Mouse (Mus musculus) Muller cell, postnatal 12 days (primary cell): Measurements from ENCODE around the gene Cend1.
"Not testable (repeated sequence)": the region's sequence is repeated elsewhere in the genome, so short reads cannot be mapped to it uniquely, and the experiment has no call there.

Experiments
- DNase-seq: peaks from one replicate; pipeline ENCODE4 v3.0.0-alpha.2; 2015; ENCODE audit errors: inconsistent ontology term

Cend1 gene

DNA sequence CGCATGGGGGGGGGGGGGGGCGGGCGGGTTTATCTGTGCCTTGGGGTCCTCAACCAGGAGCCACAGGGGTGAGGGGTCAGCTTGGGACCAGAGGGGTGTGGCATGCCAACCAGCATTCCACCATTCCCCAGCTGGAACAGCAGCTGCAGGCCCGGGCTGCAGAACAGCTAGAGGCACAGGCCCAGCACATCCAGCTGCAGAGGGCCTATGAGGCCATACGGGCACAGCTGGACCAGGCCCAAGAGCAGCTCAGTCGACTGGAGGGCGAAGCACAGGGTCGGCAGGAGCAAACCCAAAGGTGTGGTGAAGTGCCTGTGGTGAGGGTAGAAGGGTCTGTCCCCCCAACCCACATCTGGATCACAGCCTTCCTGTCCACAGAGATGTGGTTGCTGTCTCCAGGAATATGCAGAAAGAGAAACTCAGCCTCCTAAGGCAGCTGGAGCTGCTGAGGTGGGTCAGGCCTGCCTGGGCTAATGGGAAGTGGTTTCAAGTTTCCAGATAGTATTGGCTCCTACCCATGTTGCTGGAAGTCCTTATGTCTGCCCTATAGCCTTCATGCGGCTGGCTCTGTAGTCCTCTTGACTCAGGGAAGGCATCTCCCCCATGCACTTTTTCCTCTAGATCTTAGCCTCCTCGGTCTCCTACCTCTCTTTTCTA, 36.2 kb upstream of the Cend1 start:
- no peak for DNase-seq

DNA sequence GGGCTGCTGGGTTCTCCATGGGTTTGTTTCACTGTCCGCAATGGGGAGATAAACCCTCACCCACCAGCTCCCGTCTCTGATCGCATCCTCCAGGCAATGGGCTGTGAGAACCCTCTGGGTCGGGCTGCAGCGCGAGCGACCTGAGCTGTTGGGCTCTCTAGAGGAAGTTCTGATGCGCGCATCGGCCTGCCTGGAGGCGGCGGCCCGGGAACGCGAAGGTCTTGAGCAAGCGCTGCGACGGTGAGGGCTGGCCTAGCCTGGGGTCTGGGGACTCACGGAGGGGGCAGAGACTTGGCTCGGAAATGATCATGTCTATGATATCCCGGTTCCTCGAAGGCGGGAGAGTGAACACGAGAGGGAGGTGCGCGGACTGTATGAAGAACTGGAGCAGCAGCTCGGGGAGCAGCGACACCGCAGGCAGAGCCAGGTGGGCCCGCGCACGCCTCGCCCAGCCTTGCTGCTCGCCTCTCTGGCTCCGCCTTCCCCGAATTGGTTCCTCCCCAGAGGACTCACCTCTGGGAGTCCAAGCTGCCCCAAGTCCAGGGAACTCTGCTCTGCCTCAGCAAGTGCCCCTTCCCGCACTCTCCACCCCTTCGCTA, 35.4 kb upstream of the Cend1 start:
- no peak for DNase-seq

DNA sequence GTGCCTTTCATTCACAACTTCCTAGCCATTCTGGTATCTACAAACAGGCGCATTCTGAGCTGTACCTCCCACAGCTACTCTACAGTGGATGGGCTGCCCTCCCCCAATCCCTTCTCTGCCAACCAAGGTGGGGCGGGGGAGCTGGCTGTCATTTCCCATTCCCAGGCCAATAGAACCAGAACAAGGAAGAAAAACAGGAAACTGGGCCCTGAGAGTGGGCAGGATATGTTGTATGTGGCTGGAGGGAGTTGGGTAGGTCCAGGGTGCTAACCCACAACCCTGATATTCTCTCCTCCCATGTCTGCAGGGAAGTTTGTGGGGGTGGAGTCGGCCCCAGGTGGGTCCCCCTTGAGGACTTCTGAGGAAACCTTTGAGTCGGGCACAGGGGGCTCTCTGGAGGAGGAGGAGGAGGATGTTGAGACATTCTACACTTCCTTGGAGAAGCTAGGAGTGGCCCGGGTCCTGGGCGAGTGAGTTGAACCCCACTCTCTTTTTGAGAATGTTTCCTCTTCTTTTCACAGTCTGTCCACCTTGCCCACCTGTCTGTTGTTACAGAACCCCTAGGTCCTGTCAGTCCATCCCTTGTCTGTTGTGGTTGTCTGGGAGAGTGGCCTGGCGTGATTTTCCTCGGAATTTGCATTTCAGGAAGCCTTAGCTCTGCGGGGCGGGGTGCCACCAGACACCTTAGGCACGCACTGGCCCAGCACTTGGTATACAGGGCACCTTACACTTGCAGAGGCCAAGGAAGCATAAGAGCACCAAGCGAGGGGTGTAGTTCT, 34.7 kb upstream of the Cend1 start:
- DNase-seq: no peak

DNA sequence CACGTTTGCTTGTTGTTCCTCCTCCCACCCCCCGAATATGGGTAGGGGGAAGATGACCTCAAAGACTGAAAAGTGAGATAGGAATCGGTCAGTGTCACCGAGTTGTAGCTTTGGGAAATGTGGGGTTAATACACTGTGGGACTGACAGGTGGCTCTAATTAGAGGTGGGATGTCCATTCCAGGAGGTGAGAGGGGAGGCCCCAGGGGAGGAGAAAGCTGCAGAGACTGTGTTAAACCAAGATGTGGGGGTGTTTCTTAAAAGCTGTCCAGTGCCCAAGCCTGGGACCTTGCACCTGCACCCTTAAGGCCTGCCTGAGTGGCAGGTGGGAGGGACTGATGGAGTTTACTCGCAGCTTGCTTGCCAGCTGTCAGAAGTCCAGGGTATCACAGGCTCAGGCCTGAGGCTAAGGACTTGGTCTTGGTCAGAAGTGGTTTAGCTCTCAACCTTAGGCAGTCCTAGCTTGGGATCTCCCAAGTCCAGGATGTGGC, 33.1 kb upstream of the Cend1 start:
- DNase-seq: no peak

DNA sequence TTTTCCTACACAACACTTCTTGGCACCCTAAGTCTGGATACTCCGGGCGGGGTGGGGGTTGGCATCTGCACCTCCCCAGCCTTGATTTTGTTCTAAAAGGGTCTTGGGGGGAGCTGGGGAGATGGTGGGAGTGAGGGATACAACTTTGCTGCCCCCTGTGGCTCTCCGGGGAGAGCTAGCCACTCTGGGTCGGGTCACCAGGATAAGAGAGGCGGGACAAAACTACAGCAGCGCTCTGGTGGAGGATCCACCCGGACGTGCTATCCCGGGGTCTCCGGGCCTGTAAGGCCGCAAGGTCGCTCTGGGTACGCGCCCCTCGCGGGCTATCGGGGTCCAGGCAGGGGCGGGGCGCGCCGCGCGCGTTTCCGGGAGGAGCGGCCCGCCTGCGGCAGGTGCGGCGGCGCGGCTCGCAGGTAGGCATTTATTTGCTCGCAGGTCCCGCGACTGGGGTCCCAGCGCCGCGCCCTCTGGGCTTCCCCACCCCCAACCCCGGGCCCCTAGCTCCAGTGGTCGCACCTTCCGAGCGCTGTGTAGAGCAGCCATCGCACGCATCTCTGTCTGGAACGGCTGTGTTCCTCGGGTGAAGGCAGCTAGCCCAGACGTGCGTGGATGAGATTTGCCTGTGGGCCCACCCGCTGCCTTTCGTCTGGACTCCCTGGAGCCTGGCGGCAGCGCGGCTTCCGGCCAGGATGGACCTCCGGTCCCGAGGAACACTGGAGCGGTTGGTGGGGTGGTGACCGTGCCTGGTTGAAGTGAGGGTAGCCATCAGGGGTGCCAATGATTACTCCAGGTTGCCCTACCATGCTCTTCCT, 32.4 kb upstream of the Cend1 start:
- DNase-seq: no peak

DNA sequence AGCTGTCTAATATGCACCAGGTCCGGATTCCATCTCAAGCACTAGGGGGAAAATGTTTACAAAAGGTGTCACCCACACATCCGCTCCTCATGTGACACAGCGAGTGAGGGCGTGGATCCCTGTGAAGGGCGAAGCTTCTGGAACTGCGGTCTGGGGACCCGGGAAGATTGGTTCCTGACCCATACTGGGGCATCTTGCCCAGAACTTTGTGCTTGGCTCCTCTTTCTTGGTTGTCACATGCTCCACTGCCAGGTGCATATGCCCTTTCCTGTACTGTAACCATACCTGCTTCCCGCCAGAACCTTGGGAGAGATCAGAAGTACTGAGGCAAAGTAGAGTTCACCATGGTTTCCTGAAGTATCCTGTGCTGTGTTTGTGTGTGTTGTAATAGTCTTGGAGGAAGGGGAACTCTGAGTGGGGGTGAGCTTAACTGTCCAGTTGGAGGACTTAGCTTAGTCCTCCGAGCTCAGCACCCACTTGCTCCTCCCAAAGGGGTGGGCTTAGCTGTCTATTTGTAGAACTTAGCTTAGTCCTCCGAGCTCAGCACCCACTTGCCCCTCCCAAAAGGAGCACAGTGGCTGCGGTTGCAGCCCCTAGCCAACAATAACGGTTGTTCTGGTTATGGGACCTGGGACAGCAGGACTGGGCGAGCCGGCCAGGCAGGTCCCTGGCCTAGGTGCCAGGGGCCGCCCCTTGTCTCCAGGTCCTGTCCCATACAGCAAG, 31.3 kb upstream of the Cend1 start, which contains the start of gene Cracr2b:
Gene Cracr2b (plus strand): TSS at position 704 of the 723 bp plus-strand sequence.
- no peak for DNase-seq

DNA sequence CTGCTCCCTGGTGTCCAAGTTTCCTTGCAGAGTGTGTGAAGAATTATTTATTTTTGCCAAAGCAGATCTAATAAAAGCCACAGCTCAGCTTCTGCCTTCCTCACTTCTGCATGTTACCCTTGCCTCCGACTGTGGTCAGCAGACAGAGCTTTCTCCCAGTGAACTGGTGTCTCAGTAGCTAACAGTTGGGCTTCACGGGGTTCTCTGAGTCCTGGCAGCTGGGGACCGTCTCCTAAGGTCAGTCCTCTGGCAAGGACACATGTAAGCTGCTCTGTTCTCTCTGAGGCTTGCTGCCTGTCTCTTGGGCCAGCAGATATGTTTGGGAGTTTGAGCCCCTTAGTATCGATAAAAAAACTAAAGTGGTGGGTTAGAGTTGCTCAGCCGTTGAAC, 30.7 kb upstream of the Cend1 start:
- no peak for DNase-seq

DNA sequence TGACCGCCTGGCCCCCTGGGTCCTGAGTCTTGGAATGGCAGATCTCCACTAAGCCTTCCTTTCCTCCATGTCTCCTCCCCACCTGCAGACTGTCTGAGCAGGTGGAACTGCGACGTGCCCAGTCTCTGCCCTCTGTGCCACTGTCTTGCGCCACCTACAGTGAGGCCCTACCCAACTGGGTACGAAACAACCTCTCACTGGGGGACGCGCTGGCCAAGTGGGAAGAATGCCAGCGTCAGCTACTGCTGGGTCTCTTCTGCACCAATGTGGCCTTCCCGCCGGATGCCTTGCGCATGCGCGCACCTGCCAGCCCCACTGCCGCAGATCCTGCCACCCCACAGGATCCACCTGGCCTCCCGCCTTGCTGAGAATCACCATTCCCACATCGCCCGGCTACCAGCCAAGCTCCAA, 30.0 kb upstream of the Cend1 start:
- DNase-seq: no peak

DNA sequence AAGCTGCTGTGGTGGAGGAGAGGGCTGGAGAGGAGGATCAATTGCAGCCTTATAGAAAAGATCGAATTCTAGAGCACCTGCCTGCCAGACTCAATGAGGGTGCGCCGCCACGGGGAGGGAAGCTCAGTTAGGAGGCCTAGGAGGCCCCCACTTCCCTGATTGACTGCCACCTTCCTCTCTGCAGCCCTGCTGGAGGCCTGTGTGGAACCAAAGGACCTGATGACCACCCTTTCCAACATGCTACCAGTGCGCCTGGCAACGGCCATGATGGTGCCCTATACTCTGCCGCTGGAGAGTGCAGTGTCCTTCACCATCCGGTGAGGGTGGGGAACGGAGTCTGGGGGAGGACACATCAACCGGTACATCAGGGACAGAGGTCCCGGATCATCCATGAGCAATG, 29.4 kb upstream of the Cend1 start:
- DNase-seq: no peak

DNA sequence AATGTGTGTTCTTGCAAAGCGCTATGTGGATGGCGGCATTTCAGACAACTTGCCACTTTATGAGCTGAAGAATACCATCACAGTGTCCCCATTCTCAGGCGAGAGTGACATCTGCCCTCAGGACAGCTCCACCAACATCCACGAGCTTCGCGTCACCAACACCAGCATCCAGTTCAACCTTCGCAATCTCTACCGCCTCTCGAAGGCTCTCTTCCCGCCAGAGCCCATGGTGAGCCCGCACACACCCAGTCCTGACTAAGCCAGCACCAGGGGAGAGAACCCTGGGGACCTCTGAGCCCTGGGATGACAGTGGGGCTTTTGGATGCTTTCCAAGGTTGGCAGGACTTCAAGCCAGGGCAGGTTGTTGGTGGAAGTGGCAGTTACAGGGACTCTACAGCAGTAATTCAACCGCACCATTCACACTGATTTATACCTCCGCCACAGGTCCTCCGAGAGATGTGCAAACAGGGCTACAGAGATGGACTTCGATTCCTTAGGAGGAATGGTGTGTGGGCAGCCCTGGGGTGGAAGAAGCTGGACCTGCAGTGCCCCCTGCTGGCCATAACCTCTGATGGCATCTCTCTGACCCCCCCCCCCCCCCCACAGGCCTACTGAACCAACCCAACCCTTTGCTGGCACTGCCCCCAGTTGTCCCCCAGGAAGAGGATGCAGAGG, 28.8 kb upstream of the Cend1 start:
- no peak for DNase-seq

DNA sequence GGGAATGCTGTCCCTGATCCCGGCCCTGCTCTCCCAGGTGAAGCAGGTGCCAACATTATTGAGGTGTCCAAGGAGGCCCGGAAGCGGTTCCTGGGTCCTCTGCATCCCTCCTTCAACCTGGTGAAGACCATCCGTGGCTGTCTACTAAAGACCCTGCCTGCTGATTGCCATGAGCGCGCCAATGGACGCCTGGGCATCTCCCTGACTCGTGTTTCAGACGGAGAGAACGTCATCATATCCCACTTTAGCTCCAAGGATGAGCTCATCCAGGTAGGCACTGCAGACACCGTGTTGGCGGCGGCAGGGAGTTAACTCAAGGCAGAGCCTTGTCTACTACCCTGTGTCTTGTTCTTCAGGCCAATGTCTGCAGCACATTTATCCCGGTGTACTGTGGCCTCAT, 27.9 kb upstream of the Cend1 start:
- no peak for DNase-seq

DNA sequence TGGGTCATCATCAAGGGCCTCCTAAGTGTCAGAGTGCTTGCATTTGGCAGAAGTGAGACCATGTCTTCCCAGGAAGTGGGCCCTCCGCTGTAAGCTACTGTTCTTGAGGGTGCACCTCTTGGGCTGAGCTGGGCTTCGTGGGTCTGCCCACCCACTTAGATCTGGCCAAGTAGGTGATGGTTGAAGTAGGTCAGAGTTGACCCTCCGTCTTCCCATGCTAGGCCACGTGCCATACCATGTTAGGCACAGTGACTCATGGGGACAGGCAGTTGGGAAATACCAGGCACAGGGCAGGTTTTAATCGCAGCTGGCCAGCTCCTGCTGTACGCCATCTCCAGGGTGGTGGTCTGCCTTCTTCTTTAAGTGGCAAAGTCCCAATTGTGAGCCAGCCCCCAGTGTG, 27.4 kb upstream of the Cend1 start:
- DNase-seq: no peak

DNA sequence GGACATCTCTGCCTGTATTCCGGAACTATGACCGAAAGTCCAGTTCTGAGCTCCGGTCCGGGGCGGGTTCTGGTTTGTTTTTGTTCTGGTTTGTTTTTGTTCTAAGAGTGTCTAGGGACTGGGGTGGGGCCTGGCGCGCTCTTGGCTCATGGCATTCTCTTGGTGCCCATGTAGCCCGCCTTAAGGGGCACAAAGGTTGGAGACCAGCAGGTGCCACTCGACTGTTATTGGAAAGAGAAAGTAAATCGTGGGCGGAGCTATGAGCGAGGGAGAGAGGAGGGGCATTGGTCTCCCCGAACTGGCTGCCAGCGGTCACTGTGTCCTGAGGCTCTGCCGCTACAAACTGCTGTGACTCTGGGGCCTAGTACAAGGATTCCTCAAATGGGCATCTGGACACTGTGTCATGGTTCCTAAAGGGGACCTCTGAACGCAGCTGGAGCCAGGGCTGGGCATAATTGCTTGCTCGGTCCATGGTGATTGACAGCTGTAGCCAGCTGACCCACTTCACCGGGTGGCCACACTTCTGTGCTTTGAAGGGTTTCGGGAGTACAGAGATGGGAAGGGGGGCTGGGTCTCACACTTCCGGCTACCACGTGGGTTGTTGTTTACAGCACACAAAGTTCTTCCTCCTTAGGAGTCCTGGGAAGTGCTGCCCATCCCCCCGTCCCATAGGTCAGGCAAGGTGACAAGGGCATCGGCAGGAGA, 26.5 kb upstream of the Cend1 start:
- DNase-seq: peak; percentile 76

DNA sequence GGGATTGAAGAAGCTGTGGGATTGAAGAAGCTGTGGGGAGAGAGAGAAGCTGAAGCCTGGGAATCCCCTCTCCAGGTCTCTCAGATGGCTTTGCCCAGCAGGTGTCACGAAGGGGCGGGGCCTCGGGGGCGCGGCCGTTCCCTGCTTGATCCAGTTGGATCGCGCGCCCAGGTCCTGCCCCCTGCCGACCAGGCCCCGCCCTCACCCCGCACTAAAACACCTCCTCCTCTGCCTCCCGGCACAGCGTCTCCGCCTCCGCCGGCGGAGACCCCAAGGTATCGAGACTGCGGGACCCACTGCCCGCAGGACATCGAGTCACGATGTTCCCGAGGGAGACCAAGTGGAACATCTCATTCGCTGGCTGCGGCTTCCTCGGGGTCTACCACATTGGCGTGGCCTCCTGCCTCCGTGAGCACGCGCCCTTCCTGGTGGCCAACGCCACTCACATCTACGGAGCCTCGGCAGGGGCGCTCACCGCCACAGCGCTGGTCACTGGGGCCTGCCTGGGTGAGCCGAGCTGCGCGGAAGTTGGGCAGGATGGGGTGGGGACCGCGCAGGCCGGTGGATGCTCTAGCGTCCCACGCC, 25.8 kb upstream of the Cend1 start, which contains the start of gene Pnpla2:
Gene Pnpla2 (plus strand): TSS at position 232 of the 585 bp plus-strand sequence.
- DNase-seq: peak; percentile 97

DNA sequence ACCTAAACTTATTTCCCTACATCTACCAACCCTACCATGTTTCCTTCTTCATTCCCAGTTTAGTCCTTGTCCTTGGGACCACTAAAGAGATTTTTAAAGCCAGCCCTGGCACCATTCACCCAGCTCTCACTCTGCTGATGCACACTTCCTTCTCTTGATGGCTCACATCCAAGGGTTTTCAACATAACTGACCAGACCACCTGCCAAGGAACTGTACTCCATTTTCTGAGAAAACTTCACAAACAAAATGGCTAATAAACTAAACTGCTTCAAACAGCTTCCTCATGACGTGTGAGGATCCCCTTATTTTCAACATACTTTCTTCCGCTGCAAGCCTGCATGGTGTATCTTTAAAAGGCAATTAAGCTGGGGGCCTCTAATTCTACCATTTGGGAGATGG, 24.3 kb upstream of the Cend1 start:
- DNase-seq: no peak

DNA sequence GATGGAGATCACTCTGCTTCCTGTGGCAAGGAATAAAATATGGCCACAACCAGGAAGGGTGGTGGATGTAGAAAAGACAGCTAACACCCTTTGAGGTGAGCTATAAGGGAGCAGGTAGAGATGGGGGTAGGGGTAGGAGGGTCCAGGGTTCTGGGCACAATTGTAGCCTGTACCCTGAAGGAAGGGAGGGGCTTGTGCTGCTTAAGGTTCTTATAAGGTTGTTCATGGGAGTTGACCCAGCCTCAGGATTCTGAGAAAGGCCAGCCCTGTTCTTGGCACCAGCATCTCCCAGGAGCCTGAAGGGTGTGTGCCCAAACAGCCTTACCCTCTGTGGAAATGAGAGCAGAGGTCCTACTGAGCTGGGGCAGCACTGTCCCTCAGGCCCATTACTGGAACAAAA, 22.6 kb upstream of the Cend1 start:
- no peak for DNase-seq

DNA sequence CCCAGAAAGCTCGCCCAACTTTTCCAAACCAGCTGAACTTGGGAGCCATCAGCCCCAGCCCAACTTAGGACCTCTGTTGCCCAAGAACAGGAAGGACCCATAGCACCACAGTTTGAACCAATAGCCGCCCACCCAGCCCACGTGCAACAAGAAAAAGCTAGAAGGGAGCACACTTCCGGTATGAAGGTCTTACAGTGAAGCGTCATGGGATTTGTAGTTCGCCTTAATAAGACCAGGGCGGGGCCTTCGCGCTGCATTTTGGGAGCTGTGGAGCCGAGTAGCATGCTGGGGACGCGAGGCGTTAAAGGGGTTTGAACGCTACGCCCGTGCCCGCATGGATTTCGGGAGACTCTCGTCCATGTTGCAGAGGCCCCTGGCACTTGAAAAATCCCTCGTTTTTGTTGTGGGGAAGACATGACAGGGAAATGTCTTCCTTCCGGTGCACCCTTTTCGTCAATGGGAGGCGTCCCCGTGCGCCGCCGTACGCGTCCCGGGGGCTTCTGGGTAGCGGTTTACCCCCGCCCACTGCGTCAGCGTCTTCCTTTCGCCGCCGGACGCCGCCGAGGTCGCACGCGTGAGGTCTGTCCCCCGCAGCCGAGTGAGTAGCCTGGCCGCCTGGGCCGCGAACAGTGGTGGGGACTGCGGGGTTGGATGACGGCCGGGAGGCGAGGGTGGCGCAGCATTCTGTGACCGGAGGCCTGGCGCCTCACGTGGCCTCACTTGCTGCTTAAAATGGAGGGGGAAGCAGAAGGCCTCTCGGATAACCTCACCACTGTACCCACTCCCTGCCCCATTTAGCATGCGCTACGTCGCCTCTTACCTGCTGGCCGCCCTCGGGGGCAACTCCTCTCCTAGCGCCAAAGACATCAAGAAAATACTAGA, 18.1 kb upstream of the Cend1 start, which contains the start of gene Rplp2:
Gene Rplp2 (plus strand): TSS at position 261 of the 882 bp plus-strand sequence.
- DNase-seq: peak; percentile 95

DNA sequence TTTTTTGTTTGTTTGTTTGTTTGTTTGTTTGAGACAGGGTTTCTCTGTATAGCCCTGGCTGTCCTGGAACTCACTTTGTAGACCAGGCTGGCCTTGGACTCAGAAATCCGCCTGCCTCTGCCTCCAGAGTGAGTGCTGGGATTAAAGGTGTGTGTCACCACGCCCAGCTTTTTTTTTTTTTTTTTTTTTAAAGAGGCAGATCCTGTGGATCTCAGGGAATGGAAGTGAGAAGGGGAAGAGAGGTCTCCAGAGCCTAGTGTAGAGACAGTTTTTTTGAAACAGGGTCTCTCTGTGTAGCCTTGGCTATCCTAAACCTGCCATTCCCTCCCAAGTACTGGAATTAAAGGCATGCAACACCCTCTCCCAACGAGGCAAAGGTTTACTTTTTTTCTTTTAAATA, 17.1 kb upstream of the Cend1 start:
- not testable (repeated sequence) for DNase-seq
